Mouse (Mus musculus) A20 (cell line): ENCODE measurements at regions not wholly inside any gene's neighbourhood (a gene's known extent, or its start where the extent isn't known, plus 50 kb on each side); places are given as distances from the start of the nearest gene placed in this dataset.

ENCODE experiments used
- DNase-seq: peaks from one replicate; pipeline ENCODE4 v3.0.0-alpha.2; 2011; ENCODE audit warnings: low read depth, low spot score

GRCm38 (mm10) chr9:31794911-31795310 is 118.4 kb downstream of the Barx2 start:
- DNase-seq: no peak

DNA sequence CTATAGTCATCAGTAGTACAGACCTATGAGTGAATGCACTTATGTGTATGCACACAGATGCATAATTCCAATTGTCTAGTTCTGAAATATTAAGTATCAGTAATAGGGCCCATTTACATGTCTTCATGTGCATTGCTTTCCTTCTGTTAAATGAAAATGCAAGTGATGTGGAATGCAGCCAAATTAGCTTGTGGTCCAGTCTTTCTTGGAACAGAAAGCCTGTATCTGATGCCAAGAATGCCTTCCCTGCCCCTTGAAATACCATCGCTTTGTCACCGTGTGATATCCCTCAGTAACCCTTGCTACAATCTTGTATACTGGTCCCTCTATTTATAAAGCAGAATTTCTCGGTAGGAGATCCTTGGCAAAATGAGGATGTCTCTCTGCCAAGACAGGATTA is 137.3 kb downstream of the Barx2 start:
- no peak for DNase-seq

DNA sequence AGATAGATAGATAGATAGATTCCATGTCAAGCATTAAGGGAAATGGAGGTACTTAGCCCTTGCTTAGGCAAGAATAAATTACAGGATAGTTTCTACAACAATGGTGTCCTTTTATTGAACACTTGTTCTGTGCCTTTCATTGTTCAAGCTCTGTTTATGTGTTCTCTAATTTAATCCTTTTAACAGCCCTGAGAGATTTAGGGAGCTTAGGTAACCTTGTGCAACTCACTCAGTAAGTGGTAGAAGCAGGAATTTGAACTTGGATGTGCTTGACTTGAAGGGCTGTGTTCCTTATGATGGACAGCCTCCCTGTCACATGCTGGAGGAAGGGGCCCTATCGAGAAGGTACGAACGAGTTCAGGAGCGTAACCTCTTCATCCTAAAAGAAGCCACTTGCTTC is 147.9 kb downstream of the Barx2 start:
- DNase-seq: no peak

DNA sequence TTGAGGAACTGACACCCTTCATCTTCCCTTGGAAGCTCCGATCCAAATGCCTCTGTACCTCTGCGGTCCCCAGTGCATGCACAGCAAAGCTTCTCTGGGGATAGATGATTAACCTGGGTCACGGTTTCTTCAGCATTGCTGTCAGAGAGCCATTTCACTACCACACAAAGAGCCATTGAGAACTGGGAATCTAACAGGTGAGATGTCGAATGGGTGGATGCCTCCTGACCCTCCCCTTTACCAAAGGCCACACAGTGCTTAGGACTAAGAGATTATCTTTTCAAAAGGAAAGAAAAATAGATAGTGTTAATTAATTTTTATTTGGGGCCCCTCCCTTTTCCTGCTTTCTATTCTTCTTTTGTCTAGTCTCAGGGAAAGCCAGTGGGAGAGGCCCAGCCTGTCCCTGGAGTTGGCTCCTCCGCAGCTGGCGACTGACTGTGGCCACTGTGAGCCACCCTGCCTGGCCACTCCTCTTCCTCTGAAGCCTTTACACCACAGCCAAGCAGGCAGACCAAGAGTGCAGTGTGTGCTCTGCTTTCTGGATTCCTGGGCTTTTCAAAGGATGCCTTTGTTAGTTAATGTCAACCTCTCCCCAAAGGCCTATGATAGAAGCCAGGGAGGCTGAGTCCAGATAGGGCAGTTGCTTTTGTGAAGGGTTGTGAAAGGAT is 155.2 kb downstream of the Barx2 start:
- no peak for DNase-seq

DNA sequence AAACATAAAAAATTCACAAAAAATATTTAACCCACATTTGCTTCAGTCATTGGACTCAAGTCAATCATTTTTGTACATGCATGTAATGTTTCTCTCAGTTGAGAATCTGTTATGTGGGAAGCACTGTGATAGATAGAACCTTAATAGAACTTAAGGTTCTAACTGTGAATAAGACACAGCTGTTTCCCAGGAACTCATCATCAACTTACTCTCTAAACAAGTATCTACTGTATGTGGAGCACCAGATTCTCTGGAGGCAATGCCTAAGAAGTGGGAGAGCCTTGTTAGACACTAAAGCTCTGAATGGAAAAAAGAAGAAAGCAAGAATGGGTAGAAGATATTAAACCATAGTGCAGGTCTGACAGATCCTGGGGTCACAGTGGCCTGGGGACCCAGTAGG is 182.8 kb downstream of the Barx2 start:
- no peak for DNase-seq

GRCm38 (mm10) chr9:31719309-31719708 is 194.0 kb downstream of the Barx2 start:
- peak; percentile 15 for DNase-seq

GRCm38 (mm10) chr9:31710022-31710421 is 203.2 kb downstream of the Barx2 start:
- DNase-seq: no peak

GRCm38 (mm10) chr9:31706688-31707087 is 206.6 kb downstream of the Barx2 start:
- no peak for DNase-seq

DNA sequence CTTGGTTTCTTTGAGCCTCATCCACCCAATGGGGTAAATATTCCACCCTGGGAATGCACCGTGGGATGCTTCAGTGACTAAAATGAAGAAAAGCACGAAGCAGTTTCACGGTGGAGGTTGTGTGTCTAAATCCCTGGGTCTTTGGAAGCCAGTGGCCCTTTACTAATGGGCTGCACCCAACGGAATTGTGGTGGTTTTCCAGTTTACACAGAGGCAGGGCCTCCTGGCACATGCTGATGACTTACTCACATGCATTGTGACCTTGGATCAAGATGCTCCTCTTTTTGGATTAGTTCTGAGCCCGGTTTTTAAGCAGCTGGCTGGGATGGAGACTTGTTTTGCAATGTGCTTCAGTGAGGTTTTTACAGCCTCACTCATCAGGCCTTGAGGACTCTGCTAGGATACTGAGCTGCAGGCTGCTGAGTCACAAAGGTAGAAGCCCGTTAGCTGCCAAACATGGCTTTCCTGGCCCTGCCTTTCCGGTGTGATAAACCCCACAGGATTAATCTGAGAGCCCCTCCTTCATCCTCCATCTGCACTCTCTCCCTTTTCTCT is 222.3 kb downstream of the Barx2 start:
- DNase-seq: no peak

DNA sequence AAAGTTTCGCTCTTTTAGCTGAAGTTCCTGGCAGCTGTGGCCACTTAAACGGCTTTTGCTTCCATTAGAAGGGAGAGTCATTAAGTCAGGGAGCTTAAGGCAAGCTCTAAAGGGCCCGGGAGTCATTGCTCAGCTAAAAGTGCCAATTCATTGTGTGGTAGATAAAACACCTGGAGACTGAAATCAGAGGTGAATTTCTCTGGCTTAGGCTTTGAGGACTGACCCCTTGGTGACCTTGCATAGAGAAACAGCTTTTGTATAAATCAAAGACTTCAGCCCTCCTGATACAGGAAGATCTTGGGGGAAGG is 224.1 kb upstream of the Tmem45b start:
- no peak for DNase-seq

GRCm38 (mm10) chr9:31687686-31688397 is 223.6 kb upstream of the Tmem45b start:
- no peak for DNase-seq

GRCm38 (mm10) chr9:31686466-31686865 is 222.2 kb upstream of the Tmem45b start:
- no peak for DNase-seq

DNA sequence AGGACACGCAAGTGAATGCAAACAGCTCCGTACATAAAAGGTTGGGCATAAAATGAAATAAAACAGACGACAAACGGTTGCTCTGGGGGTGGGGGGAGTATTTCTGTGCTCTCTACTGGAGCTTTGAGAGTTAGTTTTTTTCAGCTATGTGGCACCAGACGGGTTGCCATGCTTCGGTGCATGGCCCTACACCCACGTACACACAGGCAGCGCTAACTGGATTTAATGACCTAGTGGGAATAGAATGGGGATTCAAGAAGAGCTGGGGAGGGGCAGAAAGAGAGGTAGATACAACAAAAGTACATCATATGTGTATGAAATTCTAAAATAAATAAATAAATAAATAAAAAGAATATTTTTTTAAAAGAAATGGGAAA is 220.5 kb upstream of the Tmem45b start:
- DNase-seq: no peak

DNA sequence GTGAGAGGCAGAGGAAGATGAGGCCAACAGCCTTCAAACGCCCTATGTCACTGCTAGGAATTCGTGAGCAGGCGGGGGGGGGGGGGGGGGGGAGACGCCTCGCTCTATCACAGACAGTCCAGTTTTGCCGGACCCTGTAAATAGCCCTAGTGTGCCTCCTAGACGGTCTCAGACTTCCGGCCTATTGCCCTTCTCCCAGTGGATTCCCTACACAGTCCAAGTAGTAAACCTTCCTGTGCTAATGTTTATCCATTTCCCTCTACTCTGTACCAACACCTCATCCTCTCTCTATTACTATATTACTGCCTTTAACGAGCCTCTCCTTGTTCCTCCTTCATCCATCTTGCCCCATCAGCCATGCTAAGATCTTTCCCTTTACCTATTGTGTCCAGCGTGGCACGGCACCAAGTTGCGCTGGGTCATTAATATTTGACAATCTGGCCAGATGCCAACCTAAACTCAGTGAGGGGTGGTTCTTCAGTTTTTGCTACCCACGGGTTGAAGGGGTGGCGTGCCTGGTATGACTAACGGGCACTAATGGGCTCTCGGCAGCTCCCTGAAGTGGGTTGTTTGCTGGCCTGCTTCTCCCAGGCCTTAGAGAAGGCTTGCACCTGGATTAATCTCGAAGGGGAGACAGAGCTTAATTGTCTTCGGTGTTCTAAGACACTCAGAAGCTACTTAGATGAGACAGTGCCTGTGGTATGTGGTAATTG is 220.0 kb upstream of the Tmem45b start:
- DNase-seq: no peak

DNA sequence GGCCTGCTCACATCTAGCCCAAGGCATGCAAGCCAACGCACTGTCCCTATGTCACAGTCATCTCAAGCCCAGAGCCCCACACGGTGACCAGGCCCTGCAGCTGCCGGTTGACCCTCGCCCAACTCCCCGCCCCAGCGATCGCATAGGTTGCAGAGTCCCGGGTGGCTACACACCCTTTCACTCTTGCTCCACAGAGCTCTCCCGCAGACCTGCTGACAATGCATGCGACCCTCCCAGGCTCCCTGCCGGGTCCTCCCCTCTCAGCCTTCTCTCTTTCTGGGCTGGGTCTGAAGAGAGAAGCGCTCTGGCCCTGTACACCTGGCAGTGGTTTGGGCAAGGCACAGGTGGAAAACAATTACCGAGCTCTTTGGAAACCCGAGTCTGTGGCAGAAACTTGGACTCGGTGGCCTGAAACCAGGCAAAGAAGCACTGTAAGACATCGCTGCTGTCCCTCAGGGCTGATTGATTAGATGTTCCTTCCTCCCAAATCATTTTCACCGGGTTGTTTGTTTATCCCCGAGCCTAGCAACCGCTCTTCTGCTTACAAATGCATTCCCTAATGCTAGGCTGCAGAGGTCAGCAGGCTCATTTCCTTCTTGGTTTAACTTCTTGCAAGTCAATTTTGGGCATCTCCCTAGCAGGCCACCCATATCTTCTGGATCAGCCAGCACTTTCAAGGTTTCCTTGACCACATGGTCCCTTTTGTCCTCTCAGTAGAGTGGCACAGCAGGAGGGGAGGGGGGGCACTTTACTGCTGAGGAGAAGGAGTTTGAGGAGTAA is 219.2 kb upstream of the Tmem45b start:
- no peak for DNase-seq

- no peak for DNase-seq
These were observed 218.6 kb upstream of the Tmem45b start for GRCm38 (mm10) chr9:31682893-31683292.

GRCm38 (mm10) chr9:31677150-31677549 is 212.9 kb upstream of the Tmem45b start:
- DNase-seq: no peak

- no peak for DNase-seq
These were observed 194.8 kb upstream of the Tmem45b start for GRCm38 (mm10) chr9:31659026-31659425.

DNA sequence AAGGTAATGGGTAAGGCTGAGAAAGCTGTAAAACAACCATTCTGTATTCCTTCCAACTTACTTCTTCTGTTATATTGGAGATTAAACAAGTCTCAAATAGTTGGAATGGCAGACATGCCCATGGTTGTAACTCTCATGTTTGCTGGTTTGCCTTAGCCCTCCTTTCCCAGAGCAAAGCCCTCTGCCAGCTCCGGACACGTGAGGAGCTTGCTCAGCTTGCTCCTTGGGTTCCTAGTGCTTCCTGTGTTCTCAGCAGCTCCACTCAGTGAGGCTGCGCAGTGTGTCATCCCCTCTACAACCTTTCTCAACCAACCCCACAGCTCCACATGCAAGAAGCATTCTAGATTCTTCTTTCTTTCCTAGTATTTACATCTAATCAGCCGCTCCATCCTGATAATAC is 193.3 kb upstream of the Tmem45b start:
- no peak for DNase-seq

GRCm38 (mm10) chr9:31656676-31657075 is 192.4 kb upstream of the Tmem45b start:
- no peak for DNase-seq

- DNase-seq: no peak
These were observed 190.5 kb upstream of the Tmem45b start for GRCm38 (mm10) chr9:31654747-31655146.

DNA sequence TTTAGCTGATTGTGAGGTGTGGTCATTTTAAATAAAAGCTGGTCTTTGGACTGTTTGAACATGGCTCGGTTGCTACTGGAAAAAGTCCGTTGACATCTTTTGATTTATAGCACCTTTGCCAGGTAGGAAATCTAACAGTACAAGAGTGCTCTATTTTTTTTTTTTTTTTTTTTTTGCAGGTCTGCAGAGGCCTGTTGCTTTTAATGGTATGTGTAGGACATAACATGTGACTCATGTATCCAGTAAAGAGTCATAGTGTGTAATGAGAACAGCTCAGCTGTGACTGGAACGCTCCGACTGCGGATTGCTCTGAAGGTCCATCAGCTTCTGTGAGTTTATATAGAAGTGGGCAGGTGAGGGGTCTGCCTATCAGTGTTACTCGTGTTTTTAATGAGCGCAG is 190.0 kb upstream of the Tmem45b start:
- DNase-seq: no peak
